Mouse (Mus musculus) embryo, embryonic 10 days (tissue): ENCODE measurements at regions not wholly inside any gene's neighbourhood (a gene's known extent, or its start where the extent isn't known, plus 50 kb on each side); places are given as distances from the start of the nearest gene placed in this dataset.

Experiments used
- DNase-seq: peaks from one replicate; pipeline ENCODE4 v3.0.0-alpha.2; 2015; ENCODE audit warnings: low spot score

GRCm38 (mm10) chr16:29800457-29800856, 221.3 kb downstream of the Opa1 start:
- no peak for DNase-seq

DNA sequence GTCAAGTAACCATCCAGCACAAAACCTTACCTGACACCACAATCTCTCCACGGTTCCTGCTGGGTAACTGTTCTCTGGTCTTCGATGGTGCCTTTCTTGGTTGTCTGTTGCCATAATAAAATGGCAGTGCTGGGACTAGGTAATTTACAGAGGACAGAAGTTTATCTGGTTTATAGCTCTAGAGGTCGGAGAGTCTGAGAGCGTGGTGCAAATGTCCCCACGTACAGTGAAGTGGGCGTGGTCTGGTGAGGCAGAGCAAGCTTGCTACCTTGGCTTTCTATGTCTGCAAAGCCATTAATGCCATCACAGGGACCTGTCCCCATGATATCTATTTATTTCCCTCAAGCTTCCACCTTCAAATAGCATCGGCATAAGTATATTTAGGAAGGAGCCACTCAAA, 223.0 kb downstream of the Opa1 start:
- no peak for DNase-seq

DNA sequence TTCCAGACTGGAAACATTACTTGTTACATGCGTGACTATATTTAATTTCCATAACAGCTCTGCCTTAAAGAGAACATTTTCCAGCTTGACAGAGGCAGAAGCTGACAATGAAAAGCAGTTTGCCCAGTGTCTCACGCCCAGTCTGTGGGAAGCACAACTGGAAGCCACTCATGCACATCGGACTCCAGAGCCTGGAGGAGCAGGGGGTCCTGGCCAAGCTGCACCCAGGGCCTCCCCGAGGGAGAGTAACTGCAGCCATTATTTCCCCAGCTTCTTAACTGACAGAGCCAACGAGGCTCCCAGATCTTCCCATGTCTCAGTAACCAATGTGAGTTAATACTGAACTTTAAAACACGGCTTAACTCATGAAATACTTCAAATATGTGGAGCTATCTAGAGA, 223.5 kb downstream of the Opa1 start:
- no peak for DNase-seq

GRCm38 (mm10) chr16:29807859-29808258, 228.7 kb downstream of the Opa1 start:
- no peak for DNase-seq

- no peak for DNase-seq
Measured at GRCm38 (mm10) chr16:29808851-29809250, 229.7 kb downstream of the Opa1 start.

GRCm38 (mm10) chr16:29813411-29814038, 234.4 kb downstream of the Opa1 start:
- peak; percentile 58 for DNase-seq

- peak; percentile 84 for DNase-seq
Measured at GRCm38 (mm10) chr16:29814039-29814438, 234.9 kb downstream of the Opa1 start.

GRCm38 (mm10) chr16:29814655-29815054, 235.5 kb downstream of the Opa1 start:
- DNase-seq: no peak

DNA sequence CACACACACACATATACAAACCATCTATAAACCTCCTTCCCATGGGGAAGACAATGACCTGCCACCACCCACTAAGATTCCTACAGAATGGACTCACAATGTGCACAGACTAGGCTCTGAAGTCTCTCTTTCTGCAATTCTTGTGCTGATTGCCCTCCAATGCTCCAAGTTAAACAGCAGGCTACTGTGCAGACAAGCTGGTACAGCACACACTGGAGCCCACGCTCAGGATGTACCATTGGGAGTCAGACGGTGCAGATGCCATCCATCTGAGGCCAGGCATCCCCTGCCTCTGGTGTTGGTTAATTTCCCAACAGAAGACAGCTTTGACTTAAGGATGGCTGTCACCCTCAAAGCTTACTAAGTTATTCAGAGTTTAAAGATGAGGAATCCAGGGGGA, 236.1 kb downstream of the Opa1 start:
- no peak for DNase-seq

DNA sequence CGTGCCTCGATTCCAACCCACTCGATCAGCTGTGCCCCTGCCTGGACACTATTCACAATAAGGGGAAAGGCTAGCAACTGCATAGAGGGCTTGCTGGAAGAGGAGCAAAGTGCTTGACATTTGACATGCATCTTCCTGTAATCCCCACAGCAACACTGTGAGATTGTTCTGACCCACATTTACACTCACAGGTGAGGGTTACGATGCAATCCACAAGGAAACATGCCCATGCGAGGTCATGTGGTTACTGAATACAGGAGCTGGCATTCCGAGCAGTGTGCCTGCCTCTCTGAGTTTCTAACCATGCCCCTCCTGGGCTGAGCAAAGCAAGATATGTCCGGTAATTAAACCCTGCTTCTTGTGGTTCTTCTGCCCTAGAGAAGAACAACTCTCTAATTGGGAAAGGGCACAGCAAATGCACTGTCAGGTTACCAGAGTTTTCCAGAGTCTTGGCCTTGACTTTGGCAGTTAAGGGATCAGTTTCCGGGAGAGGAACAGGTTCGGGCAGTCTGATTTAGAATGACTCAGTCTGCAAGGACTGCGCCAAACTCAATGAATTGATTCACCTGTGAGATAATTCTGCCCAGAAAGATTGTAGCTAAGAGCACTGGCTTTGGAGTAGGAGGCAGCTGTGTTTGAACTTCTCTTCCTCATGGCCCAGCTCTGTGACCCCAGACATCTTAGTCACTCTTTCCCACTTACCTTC, 236.7 kb downstream of the Opa1 start:
- DNase-seq: no peak

GRCm38 (mm10) chr16:29816681-29817369, 237.7 kb downstream of the Opa1 start:
- DNase-seq: no peak

DNA sequence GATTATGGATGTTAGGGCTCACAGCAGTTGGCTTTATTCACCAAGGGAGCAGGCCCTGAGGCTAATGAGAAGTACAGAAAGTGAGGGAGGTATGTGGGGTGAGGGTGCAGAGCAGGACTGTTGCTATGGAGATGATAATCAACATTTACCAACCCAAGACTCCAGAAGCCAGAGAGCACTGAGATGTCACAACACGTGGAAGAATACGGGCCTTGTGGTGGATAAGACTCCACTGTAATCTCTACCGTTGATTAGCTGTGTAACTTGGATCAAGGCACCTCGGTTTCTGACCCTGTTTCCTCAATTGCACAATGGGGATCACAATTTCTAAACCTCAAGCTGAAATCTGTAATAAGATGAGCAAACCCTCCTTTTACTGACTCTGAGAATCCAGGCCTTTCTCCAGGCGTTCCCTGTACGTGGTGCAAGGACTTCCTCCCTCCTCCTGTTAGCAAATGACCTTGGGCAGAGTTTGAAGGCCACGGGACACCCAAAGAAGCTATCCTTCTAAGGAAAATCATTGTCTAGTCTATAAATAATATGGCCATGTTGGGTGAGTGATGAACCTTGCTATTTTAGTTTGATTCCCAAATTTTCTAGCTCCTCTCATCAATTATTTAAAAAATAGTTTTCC, 239.8 kb downstream of the Opa1 start:
- no peak for DNase-seq

DNA sequence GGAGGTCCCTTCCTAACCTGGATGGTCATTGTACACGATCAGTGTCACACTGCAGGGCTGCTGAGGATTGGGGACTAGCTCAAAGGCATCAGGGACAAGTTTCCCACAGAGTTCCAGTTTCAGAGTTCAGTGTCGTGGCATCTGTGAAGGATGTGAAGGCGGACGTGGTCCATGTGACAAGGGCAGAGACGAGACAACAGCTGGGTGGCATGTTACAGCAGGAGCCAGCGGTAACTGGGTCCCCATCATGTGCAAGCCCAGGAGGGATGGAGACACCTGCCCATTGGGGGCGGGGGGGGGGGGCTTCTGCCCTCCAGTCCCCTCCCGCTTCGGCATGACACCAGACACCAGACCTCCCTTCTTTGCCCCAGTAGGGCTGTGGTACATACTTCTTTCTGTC, 241.6 kb downstream of the Opa1 start:
- DNase-seq: peak; percentile 49

- no peak for DNase-seq
Measured at GRCm38 (mm10) chr16:29822110-29822509, 242.1 kb upstream of the Hes1 start.

DNA sequence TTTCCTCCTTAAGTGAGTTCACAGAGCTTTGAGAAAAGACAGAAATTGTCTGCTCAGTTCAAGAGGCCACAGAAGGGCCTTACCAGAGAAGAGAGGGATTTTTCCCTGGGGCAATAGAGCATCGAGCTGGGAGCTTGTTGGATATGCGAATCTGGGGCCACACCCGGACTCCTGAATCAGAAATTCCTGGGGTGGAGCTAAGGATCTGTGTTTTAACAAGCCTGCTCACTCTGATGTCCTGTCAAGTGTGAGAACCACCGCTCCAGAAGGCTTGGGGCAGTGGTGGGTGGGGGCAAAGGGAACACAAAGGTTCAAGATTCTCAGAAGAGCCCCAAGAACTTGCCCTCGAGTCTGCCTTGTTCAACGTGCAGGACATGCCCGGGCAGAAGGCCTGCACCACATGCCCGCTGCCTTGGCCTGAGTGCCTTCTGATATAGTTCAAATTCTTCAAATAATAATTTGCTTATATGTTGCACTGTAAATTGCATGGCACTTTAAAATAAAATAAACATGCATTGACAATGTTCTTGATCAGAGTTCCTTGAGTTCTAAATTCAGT, 241.3 kb upstream of the Hes1 start:
- DNase-seq: no peak

- no peak for DNase-seq
Measured at GRCm38 (mm10) chr16:29826927-29827326, 237.3 kb upstream of the Hes1 start.

DNA sequence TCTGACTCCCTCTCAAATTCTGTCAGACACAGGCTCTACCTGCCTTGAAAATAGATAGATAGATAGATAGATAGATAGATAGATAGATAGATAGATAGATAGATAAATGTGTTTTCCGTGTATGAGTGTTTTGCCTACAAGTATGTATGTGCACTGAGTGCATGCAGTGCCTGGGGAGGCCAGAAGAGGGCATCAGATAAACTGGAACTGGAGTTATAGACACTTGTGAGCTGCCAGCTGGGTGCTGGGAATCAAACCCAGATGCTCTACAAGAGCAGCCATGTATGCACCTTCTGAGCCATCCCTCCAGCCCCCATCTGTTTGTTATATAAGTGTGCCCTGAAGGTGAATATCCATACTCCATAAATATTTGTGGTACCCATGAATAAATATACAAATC, 236.4 kb upstream of the Hes1 start:
- DNase-seq: no peak

- DNase-seq: no peak
Measured at GRCm38 (mm10) chr16:29829457-29829856, 234.7 kb upstream of the Hes1 start.

GRCm38 (mm10) chr16:29830101-29830500, 234.1 kb upstream of the Hes1 start:
- no peak for DNase-seq

GRCm38 (mm10) chr16:29833298-29833697, 230.9 kb upstream of the Hes1 start:
- no peak for DNase-seq

- DNase-seq: no peak
Measured at GRCm38 (mm10) chr16:29833875-29834274, 230.3 kb upstream of the Hes1 start.

DNA sequence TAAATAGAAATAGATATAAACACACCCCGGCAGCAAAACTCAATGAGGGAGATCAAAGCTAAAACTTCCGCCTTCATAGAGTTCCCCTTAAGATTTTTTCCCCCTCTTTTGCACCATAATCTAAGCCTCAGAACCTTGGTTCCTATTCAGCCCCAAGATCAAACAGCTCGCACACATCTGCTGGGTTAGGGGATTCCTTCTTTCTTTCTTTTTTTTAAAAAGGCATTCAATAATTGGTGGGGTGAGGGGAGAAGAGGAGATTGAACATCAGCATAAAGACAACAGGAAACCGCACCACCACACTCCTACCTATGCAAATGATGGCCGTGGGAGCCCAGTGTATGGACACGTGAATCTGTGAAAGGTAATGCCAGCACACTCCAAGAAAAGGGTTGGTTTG, 229.5 kb upstream of the Hes1 start:
- no peak for DNase-seq
